Mouse (Mus musculus) gastrocnemius, postnatal 14 days (tissue): Measurements from ENCODE around the gene Nlrp9b. TPM values are rescaled to one million over a fixed set of nuclear protein-coding genes. Genes with fewer than 3 reads are reported as not detected.
"Not testable (repeated sequence)": the region's sequence is repeated elsewhere in the genome, so short reads cannot be mapped to it uniquely, and the experiment has no call there.

ENCODE experiments used
- DNase-seq: peaks from one replicate; pipeline ENCODE4 v3.0.0; 2021; ENCODE audit warnings: mixed read lengths
- intact Hi-C: fragments of 180-260 bp; cut with DNase I; formaldehyde crosslinking; loops from one replicate; pipeline ENCODE4 v1.15.1; 2025; ENCODE audit warnings: low total_unique reads
- long read RNA-seq, 2 experiments: library from polyadenylated mRNA; stranded (forward); transcript quantifications; one replicate each; pipeline ENCODE4 v2.0.0; 2021
- total RNA-seq, 2 experiments: library from RNA; stranded (reverse); gene quantifications; 2 replicates each; pipeline ENCODE4 v1.2.3; 2021

Gene Nlrp9b
- total RNA-seq, result not detected
- long read RNA-seq, experiment 1, result 0 reads
- long read RNA-seq, experiment 2, result 0 reads

DNA sequence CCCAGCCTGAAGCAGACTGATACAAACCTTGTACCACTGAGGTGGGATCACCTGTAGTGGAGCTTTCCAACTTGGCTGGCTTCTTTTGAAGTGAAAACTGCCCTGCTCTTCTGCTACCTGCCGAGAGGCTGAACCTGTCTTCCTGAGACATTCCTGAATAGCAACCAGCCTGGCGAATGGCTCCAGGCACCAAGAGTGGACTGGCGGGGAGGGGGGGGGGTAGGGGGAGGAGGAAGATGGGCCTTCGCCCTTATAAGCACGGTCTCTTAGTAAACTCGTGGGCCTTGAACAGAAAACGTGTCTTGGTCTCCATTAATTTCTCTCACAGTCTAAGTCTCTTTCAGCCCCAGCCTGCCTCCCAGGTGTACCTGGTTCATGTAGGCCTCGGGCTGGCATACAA, at the start of gene Nlrp9b:
Nlrp9b (plus strand) TSS at position 301 of the 400 bp plus-strand sequence.
- intact Hi-C loops, DNase-seq: not testable (repeated sequence)

DNA sequence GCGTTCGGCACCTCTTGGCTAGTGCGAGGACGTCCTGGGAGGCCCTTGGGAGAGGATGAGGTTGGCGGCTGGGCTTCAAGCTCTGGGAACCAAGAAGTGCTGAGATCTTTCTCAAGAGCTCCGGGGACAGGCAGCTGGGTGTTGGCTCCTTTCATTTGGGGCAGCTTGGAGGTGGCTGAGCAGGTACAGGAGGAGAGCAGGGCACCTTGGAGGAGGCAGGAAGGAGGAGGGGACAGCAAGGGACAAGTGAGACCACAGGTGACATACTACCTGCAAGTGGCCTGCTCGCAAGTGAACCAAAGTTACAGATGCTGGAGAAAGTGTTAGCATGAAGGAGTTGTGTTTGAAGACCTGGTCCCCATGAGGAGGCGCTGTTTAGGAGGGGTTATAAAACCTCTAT, 46.6 kb upstream of the Nlrp9b start:
- intact Hi-C loops, result no loop called here

DNA sequence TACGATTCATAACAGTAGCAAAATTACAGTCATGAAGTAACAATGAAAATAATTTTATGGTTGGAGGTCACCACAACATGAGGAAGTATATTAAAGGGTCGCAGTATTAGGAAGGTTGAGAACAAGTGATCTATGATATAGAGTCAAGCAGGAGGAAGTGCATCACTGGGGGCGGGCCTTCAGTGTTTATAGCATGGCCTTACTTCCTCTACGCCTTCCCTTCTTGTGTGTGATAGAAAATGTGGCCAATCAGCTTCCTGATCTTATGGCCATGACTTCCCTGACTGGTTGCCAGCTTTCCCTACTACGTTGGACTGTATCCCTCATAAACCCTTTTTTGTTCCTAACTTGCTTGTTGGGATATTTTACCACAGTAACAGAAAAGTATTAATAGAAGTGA, 46.1 kb upstream of the Nlrp9b start:
- intact Hi-C loops, result no loop called here
- DNase-seq, result no peak

More for the DNA sequence above, 46.6 kb upstream of the Nlrp9b start:
- no peak for DNase-seq

DNA sequence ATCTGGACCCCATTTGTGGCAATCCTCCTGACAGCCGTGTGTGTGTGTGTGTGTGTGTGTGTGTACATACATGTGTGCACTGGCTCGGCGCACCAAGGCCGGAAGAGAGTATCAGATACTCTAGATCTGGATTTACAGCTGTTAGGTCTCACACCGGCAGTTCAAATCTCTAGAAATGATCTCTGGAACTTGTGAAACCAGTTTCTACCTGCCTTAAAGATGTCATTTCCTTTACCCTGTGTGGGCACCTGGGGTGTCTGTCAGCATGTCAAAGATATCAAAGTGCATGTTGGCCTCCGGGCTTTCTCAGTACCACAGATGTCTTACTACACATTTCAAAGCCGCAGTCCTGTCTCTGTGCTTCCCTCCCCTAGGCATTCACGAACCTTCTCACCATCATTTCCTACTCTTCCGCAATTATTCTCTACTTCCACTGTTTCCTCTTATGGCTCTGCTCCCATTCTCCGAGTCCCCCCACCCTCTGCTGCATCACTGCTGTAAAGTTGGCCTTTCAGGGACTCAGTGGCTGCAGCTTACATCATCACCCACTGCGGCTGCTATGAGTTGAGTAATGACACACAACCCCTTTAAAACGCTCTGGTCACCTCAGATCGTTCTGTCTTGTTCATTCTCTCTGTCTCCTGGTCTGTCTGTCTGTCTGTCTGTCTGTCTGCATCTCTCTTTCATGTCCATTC, 45.3 kb upstream of the Nlrp9b start:
- no peak for DNase-seq
- intact Hi-C loops, result no loop called here

DNA sequence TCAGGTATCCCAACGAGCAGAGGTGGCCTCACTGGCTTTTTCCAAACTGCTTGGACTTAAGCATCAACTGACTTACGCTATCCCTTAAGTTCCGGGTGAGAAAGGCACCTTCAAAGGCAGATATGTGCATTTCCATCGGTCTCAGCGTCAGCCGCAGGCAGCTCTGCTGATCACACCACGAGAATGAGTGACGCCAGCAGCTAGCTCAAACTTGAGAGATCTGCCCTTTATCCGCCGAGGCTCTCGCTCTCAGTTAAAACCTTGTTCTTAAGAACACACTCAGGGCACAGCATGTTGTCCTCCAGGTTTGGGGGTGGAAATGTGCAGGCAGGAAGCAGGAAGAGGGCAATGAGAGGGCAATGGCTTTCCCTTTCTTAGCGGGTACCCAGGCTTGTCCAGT, 42.3 kb upstream of the Nlrp9b start:
- intact Hi-C loops, result no loop called here
- DNase-seq, result no peak

DNA sequence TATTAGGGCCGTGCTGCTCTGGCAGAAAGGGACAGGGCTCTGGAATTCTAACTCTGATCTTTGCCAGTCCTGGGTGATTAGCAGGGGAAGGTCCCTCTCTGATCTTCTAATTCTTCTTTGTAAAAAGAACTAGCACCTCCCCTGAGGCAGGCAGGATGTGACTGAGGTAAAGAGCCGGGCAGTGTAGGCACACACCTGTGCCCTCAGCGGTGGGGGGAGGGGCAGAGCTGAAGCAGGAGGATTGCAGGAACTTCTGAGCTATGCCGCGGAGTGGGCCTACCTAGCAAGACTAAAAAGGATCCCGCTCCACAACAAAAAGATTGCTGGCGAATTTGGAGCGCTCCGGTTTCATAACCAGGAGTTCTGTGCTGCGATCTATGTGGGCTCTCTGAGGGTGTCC, 41.3 kb upstream of the Nlrp9b start:
- intact Hi-C loops, result no loop called here
- DNase-seq, result no peak

DNA sequence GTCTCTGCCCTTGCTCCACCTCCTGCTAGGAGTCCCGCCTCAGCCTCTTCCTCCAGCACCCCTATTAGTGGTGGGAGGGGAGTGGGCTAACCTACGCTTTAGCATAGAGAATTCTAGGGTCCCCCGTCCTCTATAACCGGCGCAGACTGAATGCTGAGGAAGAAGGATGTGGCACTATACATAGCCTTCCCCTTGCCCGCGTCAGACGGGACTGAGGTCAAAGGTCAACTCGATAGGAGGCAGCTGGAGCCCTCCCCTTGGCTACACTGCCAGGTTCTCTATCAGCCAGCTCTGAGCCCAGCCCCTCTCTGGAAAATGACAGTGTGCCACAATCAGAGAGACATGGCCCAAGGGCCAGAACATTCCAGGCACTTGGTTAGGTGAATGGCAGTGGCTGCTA, 40.7 kb upstream of the Nlrp9b start, which contains the start of gene Igsf23:
Igsf23 (minus strand) TSS at position 168 of the 400 bp plus-strand sequence.
- DNase-seq, result no peak
- intact Hi-C loops, result no loop called here

DNA sequence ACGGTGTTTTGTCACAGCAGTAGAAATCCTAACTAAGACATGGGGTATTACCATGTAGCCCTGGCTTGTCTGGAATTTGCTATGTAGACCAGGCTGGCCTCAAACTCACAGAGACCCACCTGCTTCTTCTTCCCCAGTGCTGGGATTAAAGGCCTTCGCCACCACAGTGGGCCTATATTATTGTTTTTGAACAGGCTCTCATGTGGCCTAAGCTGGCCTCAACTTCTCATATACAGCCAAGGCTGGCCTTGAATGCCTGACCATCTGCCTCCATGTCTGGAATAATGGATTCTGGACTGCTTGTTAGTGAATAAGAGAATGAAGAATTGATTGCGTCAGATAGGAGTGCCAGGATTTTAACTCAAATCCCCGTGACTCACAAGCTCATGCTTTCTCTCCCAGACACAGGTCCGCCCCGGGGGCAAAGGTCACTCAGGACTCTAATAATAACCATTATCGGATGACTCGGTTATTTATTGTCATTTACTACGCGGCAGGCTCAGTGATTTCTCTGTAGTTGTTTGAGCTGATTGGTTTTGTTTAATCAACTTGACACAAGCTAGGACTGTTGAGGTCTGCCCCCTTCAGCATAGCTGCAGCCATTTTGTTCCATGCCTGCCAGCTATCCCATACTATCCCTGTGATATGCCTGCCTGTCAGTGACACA, 38.8 kb upstream of the Nlrp9b start:
- intact Hi-C loops, result loop anchor here (2.0 kb wide), 1 partner anchor 42 kb away; no protein-coding TSS in a partner anchor

DNA sequence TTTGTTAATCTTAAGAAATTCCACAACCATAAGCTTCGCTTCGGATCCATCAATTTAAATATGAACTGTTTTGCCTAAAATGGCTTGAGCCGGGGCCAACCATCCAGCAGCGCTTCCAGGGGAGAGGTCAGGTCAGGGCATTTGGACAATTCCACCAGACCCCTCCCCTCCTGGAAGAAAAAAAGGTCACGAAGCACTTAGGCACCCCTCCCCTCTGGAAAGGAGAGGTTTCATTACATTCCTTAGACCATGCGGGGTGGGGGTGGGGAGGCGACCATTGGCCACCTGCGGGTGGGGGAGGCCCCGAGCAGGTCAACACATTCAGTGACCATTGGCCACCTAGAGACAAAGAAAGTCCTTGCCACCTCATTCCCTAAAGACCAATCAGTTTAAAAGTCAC, 38.2 kb upstream of the Nlrp9b start:
- intact Hi-C loops, result loop anchor here (2.0 kb wide), 1 partner anchor 42 kb away; no protein-coding TSS in a partner anchor
- DNase-seq, result no peak

More for the DNA sequence above, 38.8 kb upstream of the Nlrp9b start:
- DNase-seq, result no peak

DNA sequence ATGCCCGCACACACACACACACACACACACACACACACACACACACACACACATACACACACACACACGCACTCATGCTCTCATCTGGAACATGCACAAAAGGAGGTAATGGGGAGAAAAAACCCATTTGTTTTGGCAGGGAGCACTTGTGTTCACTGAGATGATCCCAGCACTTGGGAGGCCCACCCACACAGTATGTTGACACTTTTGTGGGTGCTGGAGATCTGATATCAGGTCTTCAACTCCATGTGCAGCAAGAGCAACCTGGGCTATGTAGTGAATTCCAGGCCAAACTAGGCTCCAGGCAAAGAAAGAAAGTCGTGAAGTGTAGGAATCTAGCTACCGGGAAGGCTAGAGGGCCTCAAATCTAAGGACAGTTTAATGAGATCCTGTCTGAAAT, 35.4 kb upstream of the Nlrp9b start:
- intact Hi-C loops, result no loop called here
- DNase-seq, result no peak

DNA sequence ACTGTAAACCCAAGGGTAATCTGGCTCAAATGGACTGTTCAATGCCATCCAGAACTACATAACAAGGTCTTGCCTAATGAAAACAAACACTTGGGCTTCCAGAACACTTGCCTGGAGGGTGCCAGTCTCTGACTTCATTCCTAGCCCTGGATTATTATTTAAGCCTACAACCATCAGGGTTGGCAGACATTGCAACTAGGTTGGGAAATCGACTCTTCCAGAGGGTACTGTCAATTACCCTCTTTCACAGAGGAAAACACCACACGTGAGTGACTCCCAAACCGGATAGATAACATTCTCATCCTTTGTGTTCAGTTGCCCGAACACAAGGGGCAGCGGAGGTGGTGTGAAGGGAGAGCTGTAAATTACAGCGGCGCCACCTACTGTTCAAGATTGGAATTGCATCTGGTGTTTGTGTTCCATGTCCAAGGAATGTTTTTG, 34.9 kb upstream of the Nlrp9b start:
- intact Hi-C loops, result no loop called here
- peak; percentile 83 for DNase-seq

DNA sequence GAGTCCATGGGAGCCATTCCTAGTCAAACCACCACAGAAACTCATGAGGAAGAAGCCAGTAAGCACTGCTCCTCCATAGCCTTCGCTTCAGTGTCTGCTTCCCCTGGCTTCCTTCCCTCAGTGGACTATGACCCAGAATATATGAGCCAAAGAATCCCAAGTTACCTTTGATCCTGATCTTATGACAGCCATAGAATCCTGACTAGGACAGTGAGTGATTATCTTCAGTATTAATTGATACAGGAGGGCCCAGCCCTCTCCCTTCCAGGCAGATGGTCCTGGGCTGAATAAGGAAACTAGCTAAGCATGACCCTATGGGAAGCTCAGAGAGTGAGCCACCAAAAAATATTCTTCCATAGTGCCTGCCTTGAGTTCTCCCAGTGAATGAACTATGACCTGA, 28.8 kb upstream of the Nlrp9b start:
- intact Hi-C loops, result no loop called here
- no peak for DNase-seq

DNA sequence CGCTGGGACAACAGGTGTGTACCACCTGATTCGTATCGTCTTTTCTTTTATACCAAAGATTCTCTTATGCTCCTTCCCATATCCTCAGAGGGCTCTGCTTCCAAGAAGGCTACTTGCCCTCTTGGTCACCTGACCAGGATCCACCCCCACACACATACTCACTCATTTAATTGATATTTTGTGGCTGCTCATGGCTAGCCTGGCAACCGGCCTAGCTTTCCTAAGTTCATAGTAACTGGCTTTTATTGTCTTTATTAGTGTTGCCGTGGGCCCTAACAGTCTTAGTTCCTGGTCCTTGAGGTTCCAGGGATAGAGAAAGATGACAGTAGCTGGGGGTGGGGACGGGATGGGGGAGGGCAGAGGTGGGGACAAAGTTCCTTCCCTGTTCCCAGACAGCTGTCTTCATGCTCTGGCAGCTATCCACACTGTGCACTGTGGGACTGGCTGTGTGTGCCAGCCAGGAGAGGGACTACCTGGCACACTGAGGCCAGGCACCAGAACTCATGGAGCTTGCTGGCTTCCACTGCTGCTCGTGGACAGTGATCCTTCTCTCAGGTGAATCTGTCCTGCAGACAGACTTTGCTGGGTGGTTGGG, 26.2 kb upstream of the Nlrp9b start, which contains the start of gene Ceacam20:
Ceacam20 (plus strand) TSS at position 428 of the 595 bp plus-strand sequence.
- intact Hi-C loops, result no loop called here

DNA sequence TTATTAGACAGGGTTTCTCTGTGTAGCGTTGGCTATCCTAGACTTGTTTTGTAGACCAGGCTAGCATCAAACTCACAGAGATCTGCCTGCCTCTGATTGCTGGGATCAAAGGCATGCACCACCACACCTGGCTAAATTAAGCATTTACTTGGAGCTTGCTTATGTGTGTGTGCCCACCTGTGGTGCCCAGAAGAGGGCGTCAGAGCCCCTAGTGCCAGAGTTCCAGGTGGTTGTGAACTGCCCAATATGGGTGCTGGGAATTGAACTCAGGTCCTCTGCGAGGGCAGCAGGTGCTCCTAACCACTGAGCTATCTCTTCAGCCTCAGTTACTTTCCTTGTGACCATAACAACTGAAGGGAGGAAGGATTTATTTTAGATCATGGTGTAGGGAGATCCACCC, 22.2 kb upstream of the Nlrp9b start:
- no peak for DNase-seq
- intact Hi-C loops, result no loop called here

More for the DNA sequence above, 26.2 kb upstream of the Nlrp9b start, which contains the start of gene Ceacam20:
- no peak for DNase-seq

DNA sequence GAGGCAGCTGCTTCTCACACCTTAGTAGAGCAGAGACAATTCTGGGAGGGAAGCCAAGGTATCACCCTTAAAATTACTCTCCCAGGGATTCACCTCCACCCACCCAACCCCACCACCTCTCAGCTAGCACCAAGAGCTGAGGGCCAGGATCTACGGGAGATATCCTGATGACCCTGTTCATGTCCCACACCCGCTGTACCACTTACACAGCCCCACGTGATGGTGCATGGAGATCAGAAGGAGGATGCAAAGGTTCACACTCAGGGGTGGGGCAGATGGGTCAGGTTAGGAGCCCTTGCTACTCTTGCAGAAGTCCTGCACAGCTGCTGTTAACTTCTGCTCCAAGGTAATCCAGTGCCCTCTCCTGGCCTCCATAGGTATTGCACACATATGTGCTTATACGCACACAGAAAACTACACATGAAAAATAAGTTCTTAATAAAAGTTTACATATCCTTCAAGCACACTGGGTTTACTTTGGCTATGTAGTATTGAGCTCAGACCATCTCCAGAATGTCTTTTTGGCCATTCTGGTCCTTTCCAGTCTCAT, 21.6 kb upstream of the Nlrp9b start:
- DNase-seq, result no peak
- intact Hi-C loops, result no loop called here

DNA sequence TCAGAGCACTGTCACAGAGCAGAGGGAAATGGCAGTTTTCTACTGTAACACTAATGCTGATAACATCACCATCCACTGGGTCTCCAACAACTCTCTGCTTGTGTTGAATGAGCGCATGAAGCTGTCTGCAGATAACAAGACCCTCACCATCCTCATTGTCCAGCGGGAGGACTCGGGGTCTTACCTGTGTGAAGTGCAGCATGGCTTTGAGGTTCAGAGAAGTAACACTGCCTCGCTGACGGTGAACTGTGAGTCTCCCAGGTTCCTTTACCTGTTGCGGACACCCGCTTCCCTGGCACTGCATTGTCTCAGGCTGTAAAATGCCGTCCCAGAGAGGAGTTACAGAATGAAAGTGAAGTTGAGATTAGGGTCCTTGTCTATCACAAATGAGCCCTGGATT, 21.1 kb upstream of the Nlrp9b start:
- no peak for DNase-seq
- intact Hi-C loops, result no loop called here

DNA sequence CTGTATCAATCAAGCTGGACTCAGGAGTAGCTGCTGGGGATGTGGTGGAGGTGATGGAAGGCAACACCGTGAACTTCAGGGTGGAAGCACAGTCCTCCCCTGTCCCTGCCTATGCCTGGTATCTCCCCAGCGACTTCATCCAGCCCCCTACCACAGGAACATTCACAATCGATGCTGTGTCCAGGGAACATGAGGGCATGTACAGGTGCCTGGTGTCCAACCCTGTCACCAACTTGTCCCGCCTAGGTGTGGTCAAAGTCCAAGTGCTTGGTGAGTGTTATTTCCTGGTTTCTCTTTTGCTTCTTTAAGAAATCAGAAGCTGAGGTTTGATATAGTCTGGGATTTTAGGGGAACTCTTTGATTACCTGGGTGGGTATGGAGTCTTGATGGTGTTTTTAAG, 19.7 kb upstream of the Nlrp9b start:
- no peak for DNase-seq
- intact Hi-C loops, result no loop called here

DNA sequence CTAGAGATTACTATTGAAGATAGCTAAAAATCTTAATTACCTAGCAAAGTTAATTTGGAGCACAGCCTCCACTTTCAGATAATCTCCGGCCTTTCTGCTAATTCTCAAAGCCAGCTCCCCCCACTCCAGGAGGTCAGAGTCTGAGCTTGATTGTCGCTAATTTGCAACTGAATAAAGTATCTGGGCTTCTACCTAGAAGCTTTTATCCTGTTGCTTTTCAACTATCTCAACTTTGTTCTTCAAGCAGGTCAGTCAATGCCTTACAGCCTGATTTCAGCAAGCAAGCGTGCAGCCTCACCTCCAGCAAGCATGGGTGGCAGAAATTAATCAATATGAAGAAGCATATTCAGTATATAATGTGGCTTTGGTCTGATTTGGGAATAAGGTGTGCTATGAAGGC, 5.5 kb downstream of the Nlrp9b start:
- DNase-seq, intact Hi-C loops: not testable (repeated sequence)

DNA sequence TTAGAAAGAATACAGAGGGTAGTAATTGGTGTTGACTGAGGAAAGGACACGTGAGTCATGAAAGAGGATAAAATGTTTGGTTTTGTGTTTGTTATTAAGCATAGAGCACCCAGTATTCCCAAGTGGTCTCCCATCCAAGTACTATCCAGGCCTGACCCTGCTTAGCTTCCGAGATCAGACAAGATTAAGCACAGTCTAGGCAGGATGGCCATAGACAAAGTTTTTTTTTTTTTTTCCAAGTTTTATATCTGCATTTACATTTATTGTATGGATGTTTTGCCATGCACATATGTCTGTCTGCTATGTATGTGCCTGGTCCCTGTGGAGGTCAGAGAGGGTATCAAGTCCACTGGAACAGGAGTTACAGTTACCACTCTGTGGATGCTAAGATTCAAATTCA, 18.7 kb downstream of the Nlrp9b start:
- no peak for DNase-seq
- intact Hi-C loops, result no loop called here

DNA sequence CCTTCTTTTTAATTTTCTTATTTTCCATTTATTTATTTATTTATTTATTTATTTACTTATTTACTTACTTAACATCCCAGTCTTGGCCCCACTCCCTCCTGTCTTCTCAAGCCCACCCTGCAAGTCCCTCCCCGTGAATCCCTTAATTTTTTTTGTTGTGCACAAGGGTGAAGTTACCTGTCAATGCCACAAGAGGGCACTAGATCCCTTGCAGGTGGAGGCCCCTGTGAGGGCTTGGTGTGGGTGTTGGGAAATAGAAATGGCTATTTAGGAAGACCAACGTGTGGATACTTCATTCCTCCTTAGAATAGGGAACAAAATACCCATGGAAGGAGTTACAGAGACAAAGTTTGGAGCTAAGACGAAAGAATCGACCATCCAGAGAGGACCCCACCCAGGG, 72.8 kb downstream of the Nlrp9b start:
- DNase-seq, intact Hi-C loops: not testable (repeated sequence)
